Mouse (Mus musculus) heart, postnatal 0 days (tissue): ENCODE measurements around the gene Pcna.

ENCODE experiments used
- CTCF ChIP-seq: IDR thresholded peaks from 2 replicates; pipeline ENCODE4 v1.5.1; 2016; ENCODE audit warnings: antibody characterized with exemption, control low read depth, low read depth
- EP300 ChIP-seq: IDR thresholded peaks from 2 replicates; pipeline ENCODE4 v1.6.1; 2016; ENCODE audit warnings: antibody characterized with exemption, low read depth

DNA sequence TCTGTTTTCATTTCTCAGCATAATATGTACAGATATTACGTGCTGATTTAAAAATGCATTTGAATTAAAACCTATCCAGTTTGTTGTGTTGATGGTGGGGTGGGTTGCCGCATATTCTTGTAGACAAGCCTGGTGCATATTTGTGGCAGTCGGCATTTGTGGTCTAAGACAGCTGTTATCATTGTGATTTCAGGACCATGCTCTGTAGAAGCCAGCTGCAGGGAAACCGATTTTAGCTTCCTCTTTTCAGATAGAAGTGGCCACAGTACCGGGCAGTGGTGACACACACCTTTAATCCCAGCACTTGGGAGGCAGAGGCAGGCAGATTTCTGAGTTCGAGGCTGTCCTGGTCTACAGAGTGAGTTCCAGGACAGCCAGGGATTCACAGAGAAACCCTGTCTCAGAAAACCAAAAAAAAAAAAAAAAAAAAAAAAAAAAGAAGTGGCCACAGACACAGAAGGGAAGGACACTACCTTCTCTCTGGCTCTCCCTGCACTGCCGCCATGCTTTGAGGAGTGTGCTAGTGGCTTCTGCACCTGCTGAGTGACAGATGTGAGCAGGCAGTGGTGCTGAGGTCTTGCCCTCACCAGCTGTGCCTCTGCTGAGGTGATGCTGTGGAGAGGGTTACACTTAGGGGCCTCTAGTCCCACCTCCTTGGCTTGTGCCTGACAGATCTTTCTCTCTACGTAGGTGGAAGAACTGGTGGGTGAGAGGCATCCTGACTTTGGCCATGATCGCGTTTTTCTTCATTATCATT is 40.8 kb upstream of the Pcna start:
- TF ChIP-seq CTCF, result no peak
- no peak for TF ChIP-seq EP300
